Mouse (Mus musculus) stomach, embryonic 14.5 days (tissue): Measurements from ENCODE around the gene Ifitm2. TPM values are rescaled to one million over a fixed set of nuclear protein-coding genes. Genes with fewer than 3 reads are reported as not detected.

Experiments
- ATAC-seq: fragments of 200-750 bp; cut with Nextera tagmentation; 2 replicates; pipeline ENCODE4 v1.8.0; 2017; ENCODE audit warnings: low read depth, moderate TSS enrichment; ENCODE audit not compliant: insufficient number of reproducible peaks, insufficient read depth, low FRiP score
- H3K27ac ChIP-seq: fragments of 300-500 bp; sonication (generic); 2 replicates; pipeline ENCODE4 v1.5.1; 2014; ENCODE audit warnings: mild to moderate bottlenecking, low read length, moderate library complexity, mixed read lengths
- H3K27me3 ChIP-seq: fragments of 300-500 bp; sonication (generic); 2 replicates; pipeline ENCODE4 v1.6.1; 2014; ENCODE audit warnings: low read length, control low read depth, mixed read lengths; ENCODE audit not compliant: control insufficient read depth, insufficient read depth
- H3K36me3 ChIP-seq: fragments of 300-500 bp; sonication (generic); 2 replicates; pipeline ENCODE4 v1.6.1; 2014; ENCODE audit warnings: mild to moderate bottlenecking, control low read depth, low read length, moderate library complexity, mixed read lengths; ENCODE audit not compliant: control insufficient read depth, insufficient read depth
- H3K4me1 ChIP-seq: fragments of 300-500 bp; sonication (generic); 2 replicates; pipeline ENCODE4 v1.6.1; 2014; ENCODE audit warnings: low read length, control low read depth, mixed read lengths; ENCODE audit not compliant: control insufficient read depth, insufficient read depth
- H3K4me2 ChIP-seq: fragments of 300-500 bp; sonication (generic); replicated peaks from 2 replicates; pipeline ENCODE4 v1.6.1; 2014; ENCODE audit warnings: low read depth, low read length, control low read depth
- H3K4me3 ChIP-seq: fragments of 300-500 bp; sonication (generic); 2 replicates; pipeline ENCODE4 v1.5.1; 2014; ENCODE audit warnings: low read depth, low read length, control low read depth
- H3K9ac ChIP-seq: fragments of 300-500 bp; sonication (generic); replicated peaks from 2 replicates; pipeline ENCODE4 v1.6.1; 2014; ENCODE audit warnings: low read depth, mild to moderate bottlenecking, control low read depth, low read length, moderate library complexity, mixed read lengths
- H3K9me3 ChIP-seq: fragments of 300-500 bp; sonication (generic); 2 replicates; pipeline ENCODE4 v1.6.1; 2016; ENCODE audit warnings: low read depth, low read length, control low read depth; ENCODE audit not compliant: control insufficient read depth
- WGBS: fragments of 180-500 bp; shearing (Covaris S2); extraction: QIAGEN DNeasy Blood & Tissue Kit; methylation state at CpG from one replicate; pipeline ENCODE4 v1.1.7; 2014; 5-methylcytosine and 5-hydroxymethylcytosine counted together
- polyA plus RNA-seq: library from polyadenylated mRNA; unstranded; fragments of >200 nt; fragmentation: Nextera tagmentation; extraction: Ambion mirVana; gene quantifications from 2 replicates; pipeline ENCODE4 v1.2.1, GENCODE M21; 2014

Ifitm2 gene
- polyA plus RNA-seq, 1 experiment from 2014 or later = 1,501 TPM

GRCm38 (mm10) chr7:140927181-140927580 lies 28.6 kb downstream of the Ifitm2 start:
- WGBS = 79% methylated on average over 6 of the region's 6 CpGs
- Histone ChIP-seq H3K27ac (no peak overlapping the region), H3K9ac (no peak overlapping the region), H3K9me3 (no peaks in the 10 kb centered on the region), H3K36me3 (no peaks in the 10 kb centered on the region), H3K4me1 (peaks cover 9% of the 10 kb centered on the region; the same call in 1 of the 2 replicates), H3K4me3 (no peak overlapping the region), H3K4me2 (no peak overlapping the region), H3K27me3 (peaks cover 24% of the 10 kb centered on the region)
- ATAC-seq = no peak

DNA sequence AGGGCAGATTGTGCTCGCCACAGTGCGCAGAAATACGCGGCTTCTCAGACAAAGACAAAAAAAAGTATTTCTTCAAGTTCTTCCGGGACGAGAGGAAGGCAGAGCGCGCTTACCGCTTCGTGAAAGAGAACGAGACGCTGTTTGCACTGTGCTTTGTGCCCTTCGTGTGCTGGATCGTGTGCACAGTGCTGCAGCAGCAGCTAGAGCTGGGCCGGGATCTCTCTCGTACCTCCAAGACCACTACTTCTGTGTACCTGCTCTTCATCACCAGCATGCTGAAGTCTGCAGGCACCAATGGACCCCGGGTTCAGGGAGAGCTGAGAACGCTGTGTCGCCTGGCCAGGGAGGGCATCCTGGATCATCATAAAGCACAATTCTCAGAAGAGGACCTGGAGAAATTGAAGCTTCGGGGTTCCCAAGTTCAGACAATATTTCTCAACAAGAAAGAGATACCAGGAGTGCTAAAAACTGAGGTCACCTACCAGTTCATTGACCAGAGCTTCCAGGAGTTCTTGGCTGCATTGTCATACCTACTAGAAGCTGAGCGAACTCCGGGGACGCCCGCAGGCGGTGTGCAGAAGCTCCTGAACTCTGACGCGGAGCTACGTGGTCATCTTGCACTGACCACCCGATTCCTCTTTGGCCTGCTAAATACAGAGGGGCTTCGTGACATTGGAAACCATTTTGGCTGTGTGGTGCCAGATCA lies 32.6 kb downstream of the Ifitm2 start:
- no peak for ATAC-seq
- 26% methylated on average over 30 of the region's 30 CpGs for WGBS
- no peak overlapping the region; the same call in 1 of the 2 replicates for H3K9ac ChIP-seq
- H3K27ac ChIP-seq = no peak overlapping the region
- no peaks in the 10 kb centered on the region for H3K36me3 ChIP-seq
- peak overlapping the region; percentile 56 for H3K4me2 ChIP-seq
- peaks cover 36% of the 10 kb centered on the region for H3K27me3 ChIP-seq
- H3K9me3 ChIP-seq = no peaks in the 10 kb centered on the region
- H3K4me1 ChIP-seq = peaks cover 10% of the 10 kb centered on the region; the same call in 1 of the 2 replicates
- H3K4me3 ChIP-seq = peak overlapping the region; percentile 28

DNA sequence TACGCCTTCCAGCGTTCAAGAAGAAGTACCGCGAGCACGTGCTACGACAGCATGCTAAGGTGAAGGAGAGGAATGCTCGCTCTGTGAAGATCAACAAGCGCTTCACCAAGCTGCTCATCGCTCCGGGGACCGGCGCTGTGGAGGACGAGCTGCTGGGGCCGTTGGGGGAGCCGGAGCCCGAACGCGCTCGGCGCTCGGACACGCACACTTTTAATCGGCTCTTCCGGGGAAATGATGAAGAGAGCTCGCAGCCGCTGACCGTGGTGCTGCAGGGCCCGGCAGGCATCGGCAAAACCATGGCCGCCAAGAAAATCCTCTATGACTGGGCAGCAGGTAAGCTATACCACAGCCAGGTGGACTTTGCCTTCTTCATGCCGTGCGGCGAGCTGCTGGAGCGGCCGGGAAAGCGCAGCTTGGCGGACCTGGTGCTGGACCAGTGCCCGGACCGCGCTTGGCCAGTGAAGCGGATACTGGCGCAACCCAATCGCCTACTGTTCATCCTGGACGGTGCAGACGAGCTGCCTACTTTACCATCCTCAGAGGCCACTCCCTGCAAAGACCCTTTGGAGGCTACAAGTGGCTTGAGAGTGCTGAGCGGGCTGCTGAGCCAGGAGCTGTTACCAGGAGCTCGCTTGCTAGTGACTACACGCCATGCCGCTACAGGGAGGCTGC lies 33.3 kb downstream of the Ifitm2 start:
- H3K36me3 ChIP-seq = no peaks in the 10 kb centered on the region
- peaks cover 36% of the 10 kb centered on the region for H3K27me3 ChIP-seq
- no peak overlapping the region for H3K9ac ChIP-seq
- peaks cover 10% of the 10 kb centered on the region; the same call in 1 of the 2 replicates for H3K4me1 ChIP-seq
- peak; percentile 31; the same call in 1 of the 2 replicates for ATAC-seq
- no peak overlapping the region for H3K27ac ChIP-seq
- under 1% methylated on average over 49 of the region's 49 CpGs for WGBS
- H3K4me3 ChIP-seq = peak overlapping the region; percentile 28
- H3K4me2 ChIP-seq = peak overlapping the region; percentile 56
- no peaks in the 10 kb centered on the region for H3K9me3 ChIP-seq

DNA sequence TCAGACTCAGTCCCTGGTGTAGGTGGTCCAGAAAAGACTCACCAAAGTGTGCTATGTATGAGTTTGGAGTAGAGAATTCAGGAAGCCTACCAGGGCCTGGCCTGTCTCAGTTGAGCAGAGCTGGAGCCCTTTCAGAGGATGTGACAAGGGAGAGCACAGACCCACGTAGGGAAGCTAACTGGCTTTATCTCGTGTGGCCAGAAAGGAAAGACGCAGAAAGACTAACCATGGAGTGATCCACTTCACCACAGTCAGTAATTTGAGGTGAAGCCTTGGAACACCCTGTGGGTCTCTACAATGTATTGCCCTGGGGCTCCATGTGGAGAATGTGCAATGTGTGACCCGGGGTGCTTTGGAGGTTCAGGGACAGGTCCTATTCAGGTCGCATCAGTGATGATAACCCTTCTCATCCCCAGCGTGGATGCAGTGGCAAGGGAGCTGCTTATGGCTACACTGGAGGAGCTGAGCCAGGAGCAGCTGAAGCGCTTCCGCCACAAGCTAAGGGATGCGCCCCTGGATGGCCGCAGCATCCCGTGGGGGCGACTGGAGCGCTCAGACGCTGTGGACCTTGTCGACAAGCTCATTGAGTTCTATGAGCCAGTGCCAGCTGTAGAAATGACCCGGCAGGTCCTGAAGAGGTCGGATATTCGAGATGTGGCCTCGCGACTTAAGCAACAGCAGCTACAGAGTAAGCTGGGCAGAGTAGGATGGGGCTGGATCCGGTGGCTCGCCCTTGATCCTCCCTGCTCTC lies 34.4 kb downstream of the Ifitm2 start:
- Histone ChIP-seq H3K4me3 (no peak overlapping the region), H3K27ac (no peak overlapping the region), H3K9ac (no peak overlapping the region), H3K9me3 (no peaks in the 10 kb centered on the region), H3K4me2 (no peak overlapping the region), H3K27me3 (peaks cover 36% of the 10 kb centered on the region), H3K4me1 (peaks cover 10% of the 10 kb centered on the region; the same call in 1 of the 2 replicates), H3K36me3 (no peaks in the 10 kb centered on the region)
- 30% methylated on average over 22 of the region's 22 CpGs for WGBS
- no peak for ATAC-seq

- WGBS = 67% methylated on average over 8 of the region's 8 CpGs
- H3K4me1 ChIP-seq = peaks cover 10% of the 10 kb centered on the region; the same call in 1 of the 2 replicates
- no peak within 1 kb of the TSS for H3K4me2 ChIP-seq
- H3K27me3 ChIP-seq = peaks cover 36% of the 10 kb centered on the region
- H3K4me3 ChIP-seq = no peak within 1 kb of the TSS
- ATAC-seq = no peak
- no peak within 1 kb of the TSS for H3K27ac ChIP-seq
- no peak within 1 kb of the TSS for H3K9ac ChIP-seq
- H3K9me3 ChIP-seq = no peaks in the 10 kb centered on the region
- no peaks in the 10 kb centered on the region for H3K36me3 ChIP-seq
Observed at GRCm38 (mm10) chr7:140920418-140921029, 35.3 kb downstream of the Ifitm2 start, which contains the start of gene Nlrp6. Nlrp6 (plus strand) TSS chr7:140920902.

- no peaks in the 10 kb centered on the region for H3K36me3 ChIP-seq
- H3K4me1 ChIP-seq = peaks cover 10% of the 10 kb centered on the region; the same call in 1 of the 2 replicates
- WGBS = 57% methylated on average over 4 of the region's 4 CpGs
- ATAC-seq = no peak
- H3K27me3 ChIP-seq = peaks cover 36% of the 10 kb centered on the region
- H3K9ac ChIP-seq = no peak overlapping the region
- H3K4me2 ChIP-seq = no peak overlapping the region
- H3K9me3 ChIP-seq = no peaks in the 10 kb centered on the region
- no peak overlapping the region for H3K27ac ChIP-seq
- no peak overlapping the region for H3K4me3 ChIP-seq
Observed at GRCm38 (mm10) chr7:140919911-140920310, 35.9 kb downstream of the Ifitm2 start.

DNA sequence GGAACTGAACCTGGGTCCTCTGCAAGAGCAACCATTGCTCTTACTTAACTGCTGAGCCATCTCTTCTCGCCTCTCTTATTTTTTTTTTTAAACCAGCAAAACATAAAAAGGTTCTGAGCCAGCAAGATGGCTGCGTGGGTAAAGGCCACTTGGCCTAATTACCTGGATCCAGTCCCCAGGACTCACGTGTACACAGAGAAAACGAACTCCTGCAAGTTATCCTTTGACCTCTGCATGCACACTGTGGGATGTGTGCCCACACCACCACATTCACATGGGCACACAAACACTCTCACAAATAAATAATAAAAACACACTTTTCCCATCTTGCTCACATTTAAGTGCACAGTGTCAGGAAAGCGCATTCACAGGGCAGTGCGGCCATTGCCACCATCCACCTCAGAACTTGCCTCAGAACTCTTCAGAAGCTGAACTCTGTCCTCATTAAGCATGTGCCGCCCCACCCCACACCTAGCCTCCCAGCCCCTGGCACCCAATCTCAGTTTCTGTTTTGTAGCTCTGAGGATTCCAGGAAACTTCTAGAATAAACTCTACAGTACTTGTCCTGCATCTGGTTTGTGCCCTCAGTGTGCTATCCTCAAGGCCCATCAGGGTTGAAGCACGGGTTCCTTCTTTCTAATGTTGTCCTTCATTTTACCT lies 41.6 kb downstream of the Ifitm2 start:
- Histone ChIP-seq H3K4me2 (no peak overlapping the region), H3K9ac (no peak overlapping the region), H3K4me3 (no peak overlapping the region), H3K4me1 (no peaks in the 10 kb centered on the region), H3K9me3 (no peaks in the 10 kb centered on the region), H3K36me3 (no peaks in the 10 kb centered on the region), H3K27me3 (no peaks in the 10 kb centered on the region), H3K27ac (peak overlapping the region; percentile 4; the same call in 1 of the 2 replicates)
- 81% methylated on average over 8 of the region's 8 CpGs for WGBS
- ATAC-seq = no peak
